Mouse (Mus musculus) brown adipose tissue, adult 24 weeks (tissue): Measurements from ENCODE around the gene Cox17. TPM values are rescaled to one million over a fixed set of nuclear protein-coding genes. Genes with fewer than 3 reads are reported as not detected.

Source experiments
- polyA plus RNA-seq: library from polyadenylated mRNA; stranded (reverse); fragments of >200 nt; gene quantifications from 2 replicates; pipeline ENCODE4 v1.2.4, GENCODE M21; 2012; ENCODE audit not compliant: missing spikeins, insufficient read depth, insufficient read length

The Cox17 gene
- polyA plus RNA-seq, 1 experiment = 1,331 TPM

Other genes starting within 250 kb of the Cox17 start
- not detected in 2 replicates for gene Nr1i2, start 52.2 kb upstream of the Cox17 start, polyA plus RNA-seq
- gene Maats1, start 4.8 kb upstream of the Cox17 start, polyA plus RNA-seq = not detected in 2 replicates
- gene Gm21987, start within 50 bp of the Cox17 start, polyA plus RNA-seq = 2.9 TPM in 1 of 2 replicates, not detected in the other
- 15.5 and 17.0 TPM in 2 replicates for gene Popdc2, start 15.2 kb downstream of the Cox17 start, polyA plus RNA-seq
- gene Pla1a, start 86.2 kb downstream of the Cox17 start, polyA plus RNA-seq = 11.3 and 14.4 TPM in 2 replicates
- gene Adprh, start 105.7 kb downstream of the Cox17 start, polyA plus RNA-seq = 15.4 and 21.4 TPM in 2 replicates
- 1.0 TPM in 1 of 2 replicates, not detected in the other for gene Cd80, start 108.6 kb downstream of the Cox17 start, polyA plus RNA-seq
- 43.1 and 49.2 TPM in 2 replicates for gene Timmdc1, start 175.7 kb downstream of the Cox17 start, polyA plus RNA-seq
- 10.1 and 14.5 TPM in 2 replicates for gene Poglut1, start 203.3 kb downstream of the Cox17 start, polyA plus RNA-seq
- gene Tmem39a, start 211.7 kb downstream of the Cox17 start, polyA plus RNA-seq = 24.1 and 30.9 TPM in 2 replicates